19 mouse cellular contexts compared by ENCODE assay signal in genomic region chr5:130771061-130771741, GRCm38 (mm10).
DNase-seq lines count a peak whose midpoint lies in the region; ATAC-seq lines count a peak whose summit lies in the region.
"Had no signal": no experiment of that assay in that cellular context is flagged by ENCODE, and none has a peak within 500 bp of the region (broad histone marks: within the 10 kb centered on the region; RNA-seq: fewer than 3 reads in every experiment).

No protein-coding gene starts in this region.

- H3K4me1 ChIP-seq in megakaryocyte, embryonic 14.5 days: no peaks in the 10 kb centered on the region
- H3K4me1 ChIP-seq: embryonic facial prominence, embryonic 13.5 days; forebrain, embryonic 13.5 days; heart, embryonic 15.5 days; hindbrain, embryonic 13.5 days had no signal

- ATAC-seq in megakaryocyte, adult 5-6 weeks (ENCODE audit: poor library complexity, severe bottlenecking): no peak
- ATAC-seq: forebrain, embryonic 13.5 days; forebrain, postnatal 0 days; hindbrain, postnatal 0 days had no signal

- H3K4me3 ChIP-seq in megakaryocyte, embryonic 14.5 days (replicated peaks): peak overlapping the region; percentile 57
- H3K4me3 ChIP-seq: embryonic facial prominence, embryonic 13.5 days; forebrain, embryonic 13.5 days; gastrocnemius, adult 2 months; heart, embryonic 15.5 days; hindbrain, embryonic 13.5 days had no signal

- no peaks in the 10 kb centered on the region for H3K36me3 ChIP-seq in megakaryocyte, embryonic 14.5 days (replicated peaks; ENCODE audit: low read length)
- H3K36me3 ChIP-seq: embryonic facial prominence, embryonic 13.5 days; heart, embryonic 15.5 days; hindbrain, embryonic 13.5 days had no signal

- H3K27me3 ChIP-seq in megakaryocyte, embryonic 14.5 days (replicated peaks): no peaks in the 10 kb centered on the region
- H3K27me3 ChIP-seq: embryonic facial prominence, embryonic 13.5 days; forebrain, embryonic 13.5 days; heart, embryonic 15.5 days; hindbrain, embryonic 13.5 days had no signal

- H3K9me3 ChIP-seq in megakaryocyte, embryonic 14.5 days: peaks cover 61% of the 10 kb centered on the region
- H3K9me3 ChIP-seq: embryonic facial prominence, embryonic 13.5 days; forebrain, embryonic 13.5 days; hindbrain, embryonic 13.5 days had no signal

- DNase-seq in cerebellum, adult 8-10 months: peak; percentile 47
- peak; percentile 25 to 41 for DNase-seq in cerebellum, postnatal 36 days
- DNase-seq in retina, postnatal 1 day: no peak
- DNase-seq in frontal cortex, adult 2 months (ENCODE audit: extremely low spot score in 1 of 2, low spot score in 1 of 2): no peak
- DNase-seq: adrenal gland, adult 2 months; adrenal gland, postnatal 25 days; forebrain, postnatal 0 days; gastrocnemius, adult 2 months; gastrocnemius, postnatal 36 days; heart, adult 18-20 months; heart, postnatal 14 days; kidney, adult 11 months had no signal

Comparison
In these comparisons a context has a peak if more than half of its experiments do, and no peak if none do; other contexts are left out.
1. DNase-seq: peak in cerebellum, adult 8-10 months (single experiment) and cerebellum, postnatal 36 days (2 of 2); none in retina, postnatal 1 day (single experiment) and frontal cortex, adult 2 months (0 of 2).